Mouse (Mus musculus) spleen, adult 2 months (tissue): ENCODE results near the gene Kirrel3.

Source experiments
- CTCF ChIP-seq: fragments of 200-500 bp; IDR thresholded peaks from 2 replicates; pipeline ENCODE4 v1.5.1; 2011; ENCODE audit warnings: mild to moderate bottlenecking, inconsistent platforms; ENCODE audit not compliant: insufficient read depth, insufficient read length, insufficient replicate concordance; ENCODE audit errors: extremely low read depth
- POLR2A ChIP-seq: fragments of 200-500 bp; IDR thresholded peaks from 2 replicates; pipeline ENCODE4 v1.6.1; 2011; ENCODE audit warnings: low read depth, low read length, inconsistent platforms

GRCm38 (mm10) chr9:34628841-34629240 is 143.1 kb downstream of the Kirrel3 start:
- TF ChIP-seq POLR2A (no peak), CTCF (no peak)
